Mouse (Mus musculus) right cerebral cortex, postnatal 25 days (tissue): ENCODE data around the gene Pilrb2.

Source experiments
- DNase-seq: peaks from one replicate; pipeline ENCODE4 v3.0.0; 2022

The Pilrb2 gene

DNA sequence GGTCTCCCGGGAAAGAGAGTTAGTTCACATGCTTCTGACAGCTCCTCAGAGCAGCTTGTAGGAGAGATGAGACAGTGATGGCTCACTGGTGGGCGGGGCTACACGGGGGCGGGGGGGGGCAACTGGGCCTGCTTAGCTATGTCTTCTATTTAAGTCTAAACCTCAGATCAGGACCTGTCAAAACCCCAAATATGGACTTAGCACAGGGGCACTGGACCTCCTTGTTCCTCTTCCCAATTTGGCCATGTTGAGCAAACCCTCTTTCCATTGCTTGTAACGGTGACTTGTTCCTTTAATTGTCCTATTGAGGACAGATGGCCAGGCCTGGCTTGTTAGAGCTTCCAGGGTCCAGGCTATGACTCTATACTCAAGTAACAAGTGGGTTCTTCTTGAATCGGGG, 40.1 kb downstream of the Pilrb2 start:
- DNase-seq = no peak

DNA sequence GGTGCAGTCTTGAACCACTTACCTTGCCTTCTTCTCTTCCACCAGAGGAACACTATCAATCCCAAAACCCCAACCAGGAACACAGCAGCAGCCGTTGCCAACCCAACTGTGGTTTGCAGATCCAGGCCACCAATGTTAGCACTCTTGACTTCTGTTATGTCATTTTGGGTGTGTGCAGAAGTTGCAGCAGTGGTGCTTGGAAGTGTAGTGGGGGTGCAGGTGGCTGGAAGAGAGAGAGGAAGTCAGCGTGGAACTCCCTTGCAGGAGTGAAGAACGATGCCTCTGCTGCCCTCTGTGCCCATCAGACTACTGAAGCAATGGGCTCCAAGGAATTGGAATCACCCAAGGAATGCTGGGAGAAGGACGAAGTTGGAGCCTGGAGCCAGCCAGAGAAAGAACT, 40.5 kb downstream of the Pilrb2 start:
- DNase-seq = no peak

DNA sequence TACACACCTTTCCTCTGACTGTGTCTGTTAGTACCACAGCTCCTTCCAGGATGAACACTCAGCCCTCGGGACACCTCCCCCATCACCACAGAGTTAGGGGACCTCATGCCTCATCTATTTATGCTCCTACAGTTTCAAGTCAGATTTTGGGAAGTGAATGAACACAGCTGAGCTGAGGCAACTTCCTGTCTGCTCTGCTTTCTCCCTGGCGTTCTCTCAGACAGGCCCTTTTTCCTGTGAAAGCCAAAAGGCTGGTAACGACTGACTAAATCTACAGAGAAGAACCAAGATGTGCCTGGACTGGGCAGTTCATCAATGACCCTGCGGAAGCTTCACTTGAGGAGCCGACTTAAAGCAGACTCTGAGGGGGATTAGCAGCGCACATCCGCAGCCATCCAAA, 41.4 kb downstream of the Pilrb2 start:
- no peak for DNase-seq

GRCm38 (mm10) chr5:137828694-137829093, 42.9 kb downstream of the Pilrb2 start:
- no peak for DNase-seq

DNA sequence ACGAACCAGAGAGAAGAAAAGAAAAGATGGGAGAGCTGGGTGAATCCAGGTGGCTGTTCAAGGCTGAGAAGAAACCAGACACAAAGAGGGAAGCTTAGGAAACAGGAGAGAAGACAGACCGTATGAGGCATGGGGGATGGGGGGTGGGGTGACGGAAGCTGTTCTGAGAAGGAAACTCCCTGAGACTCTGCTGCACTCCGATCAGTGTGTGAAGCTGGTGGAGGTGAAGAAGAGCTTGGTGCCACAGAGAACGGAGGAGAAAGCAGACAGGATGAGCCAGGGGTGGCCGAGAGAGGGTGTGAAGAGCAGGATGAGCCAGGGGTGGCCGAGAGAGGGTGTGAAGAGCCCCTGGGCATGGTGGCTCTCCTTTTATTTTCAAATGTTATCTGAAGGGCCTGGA, 45.2 kb downstream of the Pilrb2 start:
- no peak for DNase-seq

DNA sequence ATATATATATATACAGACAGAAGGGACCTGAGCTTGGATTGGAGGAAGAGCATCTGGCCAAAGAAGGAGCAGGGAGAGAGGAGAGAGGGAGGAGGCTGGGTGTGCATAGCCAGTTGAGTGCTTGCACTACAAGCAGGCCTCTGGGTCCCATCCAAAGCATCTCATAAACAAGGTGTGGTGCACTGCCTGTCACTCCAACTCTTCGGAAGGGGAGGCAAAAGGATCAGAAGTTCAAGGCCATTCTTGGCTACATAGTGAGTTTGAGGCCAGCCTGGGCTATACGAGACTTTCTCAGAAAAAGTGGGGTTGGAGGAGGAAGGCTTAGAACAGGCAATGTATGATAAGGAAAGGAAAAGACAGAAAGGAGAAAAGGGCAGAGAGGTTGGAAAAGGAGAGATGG, 45.6 kb downstream of the Pilrb2 start:
- no peak for DNase-seq

GRCm38 (mm10) chr5:137825030-137825429, 46.6 kb downstream of the Pilrb2 start:
- no peak for DNase-seq

DNA sequence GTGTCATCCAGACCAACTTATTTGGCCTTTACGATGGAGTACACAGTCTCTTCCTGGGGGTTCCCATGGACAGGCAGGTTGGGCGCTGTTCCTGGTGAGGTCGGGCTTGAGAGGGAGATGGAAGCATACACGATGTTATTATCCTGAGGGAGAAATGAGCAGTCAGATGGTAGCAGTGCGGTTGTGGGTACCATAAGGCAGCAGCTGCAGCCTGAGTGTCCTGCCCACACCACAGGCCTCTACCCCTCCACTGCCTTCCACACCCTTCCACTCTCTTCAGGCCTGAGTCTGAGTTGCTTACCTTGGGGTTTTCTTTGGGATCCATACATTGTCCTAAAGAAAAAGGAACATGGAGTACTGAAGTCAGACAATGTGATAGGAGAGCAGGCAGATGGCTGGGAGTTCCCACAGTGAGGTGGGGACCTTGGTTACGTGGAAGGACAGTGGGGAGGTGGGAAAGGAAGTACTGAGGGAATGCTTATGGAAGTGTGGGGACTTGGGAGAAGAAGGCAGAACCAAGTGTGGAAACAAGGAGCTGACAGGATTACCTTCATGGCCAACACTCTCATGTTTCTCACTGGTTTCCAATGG, 48.1 kb downstream of the Pilrb2 start:
- DNase-seq = no peak

GRCm38 (mm10) chr5:137822602-137823001, 49.0 kb downstream of the Pilrb2 start:
- no peak for DNase-seq

GRCm38 (mm10) chr5:137822126-137822525, 49.5 kb downstream of the Pilrb2 start:
- no peak for DNase-seq

DNA sequence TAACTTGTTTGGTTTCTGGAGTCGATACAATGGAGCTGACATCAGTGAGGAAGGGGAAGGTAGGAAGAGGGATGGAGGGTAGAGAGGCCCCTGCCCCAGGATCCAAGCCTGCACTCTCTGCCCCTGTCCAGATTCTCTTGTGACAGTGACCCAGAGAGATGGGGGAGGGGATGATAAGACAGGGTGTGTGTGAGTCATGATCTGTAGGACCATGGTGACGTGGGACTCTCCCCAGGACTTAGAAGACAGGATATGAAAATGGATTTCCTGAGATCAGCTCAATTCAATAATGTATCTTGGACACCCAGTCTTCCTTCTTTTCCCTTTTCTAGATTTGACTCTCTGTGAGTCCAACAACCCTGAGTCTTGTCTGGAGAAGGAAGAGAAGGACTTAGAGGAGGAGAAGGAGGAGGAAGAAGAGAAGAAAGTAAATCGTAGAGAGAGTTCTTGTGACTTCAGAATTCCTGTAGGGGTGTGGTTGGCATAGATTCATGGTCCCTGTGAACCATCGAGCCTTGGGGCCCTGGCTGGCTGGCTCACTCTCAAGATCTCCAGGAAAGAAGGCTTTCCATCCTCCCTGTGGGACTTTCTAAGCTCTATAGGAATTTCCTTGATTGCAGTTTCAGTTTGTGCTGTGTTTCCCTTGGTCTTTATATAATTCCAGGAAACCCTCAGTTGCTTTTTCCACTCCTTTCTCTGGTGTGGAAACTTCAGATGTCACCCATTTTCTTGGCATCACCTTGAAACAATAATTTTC, 54.0 kb downstream of the Pilrb2 start:
- no peak for DNase-seq
